Mouse (Mus musculus): ENCODE measurements around the gene Krr1.

DNA sequence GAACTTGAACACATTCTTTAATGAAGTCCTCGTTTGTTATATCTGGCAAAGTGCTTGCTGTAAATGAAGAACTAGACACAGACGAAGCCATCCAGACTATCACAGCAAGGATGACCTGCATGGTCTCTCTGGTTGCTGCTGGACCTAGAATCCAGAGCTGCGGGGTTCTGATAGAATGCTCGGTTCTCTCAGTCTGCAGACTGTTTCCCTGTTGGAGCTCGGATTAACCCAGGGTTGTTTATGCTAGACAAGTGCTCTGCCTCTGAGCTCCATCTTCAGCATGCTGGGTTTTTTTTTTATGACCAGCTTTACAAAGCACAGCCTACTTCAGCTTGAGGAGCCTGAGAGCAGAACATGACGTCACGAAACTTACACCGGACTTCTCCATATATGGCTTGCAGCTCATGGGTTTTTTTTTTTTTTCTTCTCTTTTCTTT is 24.5 kb downstream of the Krr1 start:
- no peak for TF ChIP-seq CTCF (IDR thresholded peaks at IDR 0.05; ENCODE audit: extremely low read depth, insufficient read depth, low read length)
- TF ChIP-seq POLR2A (IDR thresholded peaks at IDR 0.05; ENCODE audit: extremely low read depth, insufficient read depth, low read length), result no peak

All from cortical plate, adult 2 months (tissue).